Mouse (Mus musculus) megakaryocyte-erythroid progenitor cell, adult 5-6 weeks (primary cell): Measurements from ENCODE around the gene Calhm5. TPM values are rescaled to one million over a fixed set of nuclear protein-coding genes. Genes with fewer than 3 reads are reported as not detected.

ENCODE experiments used
- ATAC-seq: replicated peaks from 2 replicates; pipeline ENCODE4 v1.8.0; 2016; ENCODE audit warnings: mild to moderate bottlenecking, inconsistent platforms; ENCODE audit not compliant: severe bottlenecking, poor library complexity, low FRiP score, low TSS enrichment
- total RNA-seq, 2 experiments: library from RNA; stranded (forward) in 1 of 2; stranded (reverse) in 1 of 2; fragments of 200-1000, 215-1000 nt in 1 of 2; fragments of >200 nt in 1 of 2; fragmentation: Nextera tagmentation in 1 of 2; gene quantifications; 2 replicates each; pipeline ENCODE4 v1.2.3; 2014 to 2017

The Calhm5 gene
- total RNA-seq (2014; fragmentation: Nextera tagmentation) = not detected in 2 replicates
- total RNA-seq (2017) = not detected in 2 replicates

DNA sequence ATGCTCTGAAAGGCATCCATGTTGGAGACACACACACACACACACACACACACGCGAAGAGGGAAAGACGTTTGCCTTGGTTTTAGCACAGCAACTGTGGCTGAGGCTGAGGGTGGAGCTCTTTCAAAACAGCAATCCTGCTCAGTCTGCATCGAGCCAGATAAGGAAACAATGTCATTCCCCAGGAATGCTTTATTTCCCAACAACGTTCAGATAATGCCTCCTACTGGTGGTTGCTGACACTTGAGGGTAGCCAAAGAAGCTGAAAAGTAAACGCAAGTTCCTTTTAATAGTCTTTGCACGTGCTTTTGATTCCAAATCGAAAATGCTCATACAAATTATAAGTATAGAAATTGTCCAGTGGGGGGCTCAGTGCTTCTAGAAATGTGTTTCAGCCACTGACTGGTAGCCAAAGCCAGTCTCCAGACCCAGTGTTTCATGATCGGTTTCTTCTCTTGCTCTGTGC, at the start of gene Calhm5:
Gene Calhm5 (minus strand): TSS at position 102 of the 466 bp plus-strand sequence.
- ATAC-seq = peak; percentile 84

GRCm38 (mm10) chr10:34141693-34142092, 45.4 kb upstream of the Calhm5 start:
- ATAC-seq = no peak

GRCm38 (mm10) chr10:34139768-34140167, 43.4 kb upstream of the Calhm5 start:
- ATAC-seq = no peak

- no peak for ATAC-seq
Observed at GRCm38 (mm10) chr10:34138027-34138426, 41.7 kb upstream of the Calhm5 start.

DNA sequence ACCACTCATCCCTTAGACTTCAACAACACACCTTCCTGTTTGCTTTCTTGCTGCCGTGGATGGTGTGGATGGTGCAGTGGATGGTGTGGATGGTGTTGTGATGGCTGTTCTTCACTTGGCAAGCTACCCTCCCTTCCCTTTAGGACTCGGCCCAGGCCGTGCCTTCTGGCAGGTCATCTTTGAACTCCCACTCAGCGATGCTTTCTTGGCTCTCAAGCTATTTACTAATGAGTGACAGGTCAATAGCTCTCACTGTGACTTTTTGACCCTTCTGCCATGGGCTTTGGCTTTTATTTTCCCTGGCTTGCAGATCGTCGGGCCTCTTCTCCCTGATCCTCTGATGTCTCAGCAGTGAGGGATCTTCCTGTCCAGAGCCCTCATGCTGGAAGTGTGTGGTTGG, 40.1 kb upstream of the Calhm5 start:
- ATAC-seq = no peak

DNA sequence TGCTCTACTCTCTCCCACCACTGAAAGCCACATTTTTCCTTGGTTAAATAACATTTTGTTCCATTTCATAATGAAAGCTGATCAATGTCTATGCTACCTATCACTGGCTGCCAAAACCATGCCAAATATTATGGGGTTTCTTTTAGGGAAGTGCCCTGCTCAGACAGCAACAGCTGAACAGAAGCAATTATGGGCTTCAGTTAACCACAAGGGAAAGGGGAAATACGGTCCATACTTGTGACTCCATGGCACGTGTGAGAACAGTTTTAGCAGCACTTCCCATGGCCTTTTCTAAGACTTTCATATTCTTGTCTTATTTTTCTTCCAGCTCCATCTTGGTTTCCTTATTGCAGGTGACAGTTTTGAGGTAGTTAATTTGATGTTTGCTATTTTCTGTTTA, 35.0 kb upstream of the Calhm5 start:
- no peak for ATAC-seq

DNA sequence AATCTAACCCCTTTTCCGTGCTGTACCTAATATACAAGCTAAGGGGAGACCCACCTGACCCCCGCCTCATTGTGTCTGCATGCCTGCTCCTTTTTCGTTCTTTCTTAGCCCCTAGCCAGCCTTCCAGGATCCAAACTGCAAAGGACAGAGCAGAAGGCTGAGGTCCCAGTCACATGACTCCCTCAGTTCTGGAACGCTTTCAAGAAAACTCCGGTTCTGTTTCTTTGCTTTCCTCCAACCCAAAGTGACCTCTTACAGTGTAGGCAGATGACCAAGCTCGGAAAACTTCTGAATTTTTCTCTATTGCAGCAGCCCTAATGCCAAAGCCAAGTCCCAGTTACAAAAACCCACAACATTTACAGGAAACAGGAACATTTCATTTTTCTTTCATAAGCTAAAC, 32.1 kb upstream of the Calhm5 start:
- no peak for ATAC-seq

DNA sequence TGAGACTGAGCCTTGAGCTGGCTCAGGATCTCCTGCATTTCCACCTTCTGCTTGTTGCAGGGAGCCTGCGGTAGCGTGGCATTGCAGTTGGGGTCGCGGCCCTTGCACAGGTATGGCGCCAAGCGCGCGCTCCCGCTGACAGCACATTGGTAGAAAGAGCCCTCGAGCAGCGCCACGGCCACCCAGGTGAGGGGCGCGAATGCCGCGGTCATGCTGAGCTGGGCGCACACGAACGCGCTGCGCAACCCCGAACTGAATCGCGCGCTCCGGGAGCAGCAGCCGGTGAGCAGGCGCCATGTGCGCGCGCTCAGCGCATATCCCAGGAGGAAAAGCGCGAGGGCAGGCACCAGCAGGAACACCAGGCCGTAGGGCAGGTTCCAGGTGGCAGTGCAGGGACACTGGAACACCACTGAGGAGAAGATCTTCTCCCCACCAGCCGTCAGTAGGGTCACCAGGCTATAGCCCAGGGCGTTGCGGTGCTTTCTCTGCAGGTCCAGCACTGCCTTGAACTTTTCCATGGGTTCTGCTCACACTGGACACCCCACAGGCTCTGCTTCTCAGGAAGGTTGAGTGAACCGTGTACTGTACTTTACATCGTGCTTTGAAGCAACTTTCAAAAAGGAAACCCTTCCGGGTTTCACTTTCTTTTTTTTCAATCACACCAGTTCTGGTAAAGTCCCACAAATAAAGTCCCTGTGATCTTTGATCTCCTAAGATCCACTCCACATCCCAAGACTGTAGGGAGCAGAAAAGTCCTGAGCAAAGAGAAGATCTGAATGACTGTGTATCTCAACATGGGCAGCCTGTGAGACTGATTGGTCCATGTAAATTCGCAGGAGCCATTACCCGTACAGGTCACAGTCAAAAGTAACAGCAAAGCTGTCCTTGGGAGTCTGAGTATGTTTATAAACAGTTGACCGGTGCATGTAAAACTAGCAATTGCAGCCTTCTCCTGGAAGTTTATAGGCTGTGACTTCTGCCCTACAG, 31.4 kb upstream of the Calhm5 start, which contains the start of gene Calhm6:
Gene Calhm6 (minus strand): TSS at position 593 of the 987 bp plus-strand sequence.
- ATAC-seq = peak; percentile 85

DNA sequence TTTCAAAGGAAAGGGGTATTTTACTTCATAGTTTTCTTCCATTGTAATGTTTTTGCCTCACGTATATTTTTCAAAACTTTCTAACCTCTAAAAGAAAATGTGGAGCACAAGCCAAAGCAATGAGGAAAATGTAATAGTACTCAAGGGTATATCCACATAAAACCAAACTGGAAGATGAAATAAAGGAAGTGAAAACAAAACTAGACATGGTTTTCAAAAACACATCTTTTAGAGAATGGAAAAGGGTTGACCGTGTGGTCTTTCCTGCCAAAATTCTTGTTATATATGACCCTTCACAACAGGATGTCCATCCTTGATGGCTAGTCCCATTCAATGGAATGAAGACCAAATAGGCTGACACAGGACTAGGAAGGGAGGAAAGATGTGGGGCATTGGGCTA, 22.1 kb upstream of the Calhm5 start:
- ATAC-seq = no peak

GRCm38 (mm10) chr10:34117770-34118169, 21.5 kb upstream of the Calhm5 start:
- no peak for ATAC-seq

DNA sequence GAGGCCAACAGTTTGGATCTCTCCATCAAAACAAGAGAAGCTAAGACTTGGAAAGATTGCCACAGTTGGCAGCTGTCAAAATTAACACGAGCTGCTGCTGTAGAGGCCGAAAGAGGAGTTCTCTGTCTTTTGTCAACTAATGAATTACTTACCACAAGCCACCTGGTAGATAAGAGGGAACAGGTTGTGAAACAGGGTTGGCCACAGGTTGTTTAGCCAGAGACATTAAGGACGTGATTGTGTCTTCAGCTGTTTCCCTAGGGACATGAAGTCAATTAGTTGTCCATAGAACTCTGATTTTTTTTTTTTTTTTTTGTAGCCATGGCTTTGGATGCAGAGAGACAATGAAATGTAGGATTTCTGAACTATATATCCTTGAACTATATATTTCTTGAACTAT, 20.8 kb upstream of the Calhm5 start:
- no peak for ATAC-seq

DNA sequence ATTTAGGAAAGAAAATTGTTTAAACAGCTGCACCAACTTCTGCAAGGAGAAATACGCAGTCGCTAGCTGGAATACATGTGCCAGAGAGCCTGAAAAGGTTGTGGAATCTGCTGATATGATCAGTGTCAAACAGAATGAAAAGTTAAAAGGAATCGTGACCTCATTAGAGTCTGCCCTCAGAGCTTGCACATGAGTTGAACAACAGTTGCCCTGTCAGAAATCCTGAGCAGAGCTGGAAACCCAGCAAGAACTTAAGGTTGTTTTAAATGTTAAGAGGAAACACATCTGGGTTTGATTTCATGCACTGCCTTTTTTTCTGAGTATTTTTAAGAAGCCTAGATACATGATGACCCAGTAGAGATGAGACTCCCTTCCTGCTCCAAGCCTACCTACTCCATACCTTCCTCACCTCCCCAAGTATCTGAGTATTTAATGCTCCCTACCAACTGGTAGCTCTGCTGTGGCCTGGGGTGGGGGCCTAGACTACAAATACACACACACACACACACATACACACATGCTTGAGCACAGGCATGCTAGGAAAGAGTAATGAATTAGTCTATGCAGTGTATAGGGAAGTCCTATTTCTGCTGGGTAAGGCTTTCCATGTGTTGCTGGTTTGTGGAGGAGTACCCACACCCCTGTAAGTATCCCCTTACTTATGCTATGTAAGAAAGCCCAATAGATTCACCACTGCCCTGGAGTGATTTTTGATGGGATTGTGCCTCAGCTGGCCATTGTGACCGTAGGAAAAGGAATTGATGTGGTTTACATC, 15.8 kb upstream of the Calhm5 start:
- no peak for ATAC-seq

DNA sequence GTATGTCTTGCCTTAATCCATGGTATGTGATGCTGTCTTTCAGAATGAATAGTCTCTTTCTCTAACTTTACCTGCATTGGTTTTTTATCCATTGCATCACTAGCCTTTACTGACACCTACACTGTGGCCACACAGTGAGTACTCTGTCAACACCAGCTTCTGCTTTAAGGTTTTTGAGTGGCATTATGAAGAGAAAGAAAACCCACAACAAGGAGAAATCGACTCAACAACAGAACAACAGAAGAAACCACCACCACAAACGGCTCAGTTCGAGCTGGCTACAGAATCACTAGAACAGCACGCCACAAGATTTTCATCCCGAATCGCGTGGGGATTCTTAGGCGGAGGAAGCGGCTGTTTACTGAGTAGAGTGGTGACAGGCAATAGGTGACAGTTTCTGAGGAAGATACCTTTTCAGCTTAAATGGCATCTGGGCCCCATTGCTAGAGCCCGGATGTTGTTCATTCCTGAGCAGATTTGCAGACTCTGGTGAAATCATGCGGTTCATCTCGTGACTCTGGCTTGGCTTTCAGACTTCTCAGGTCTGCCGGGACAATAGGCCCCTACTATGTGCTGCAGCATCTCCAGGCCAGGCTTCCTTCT, 14.6 kb upstream of the Calhm5 start:
- ATAC-seq = no peak

GRCm38 (mm10) chr10:34095964-34096363, 355 bp downstream of the Calhm5 start:
- no peak; the same call in 1 of the 2 replicates for ATAC-seq

- no peak for ATAC-seq
Observed at GRCm38 (mm10) chr10:34095147-34095546, 1.2 kb downstream of the Calhm5 start.

DNA sequence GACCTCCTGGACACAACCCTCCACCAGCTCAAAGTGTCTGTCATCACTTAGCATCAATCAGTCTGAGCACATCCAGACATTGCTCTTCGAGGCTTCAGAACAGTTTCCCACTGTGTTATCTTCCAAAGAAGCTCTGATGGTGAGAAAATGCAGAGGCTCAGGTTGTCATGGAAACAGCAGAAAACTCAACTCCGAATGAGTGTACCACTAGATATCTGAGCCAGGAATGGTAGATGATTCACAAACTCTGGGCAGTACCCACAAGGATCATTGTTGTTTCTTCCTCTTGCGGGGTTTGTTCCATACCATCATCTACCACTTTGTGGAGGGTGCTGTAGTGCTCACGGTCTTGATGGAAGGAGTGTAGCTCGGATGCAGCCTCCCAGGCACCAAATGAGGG, 4.4 kb downstream of the Calhm5 start:
- no peak for ATAC-seq

- no peak for ATAC-seq
Observed at GRCm38 (mm10) chr10:34090481-34090880, 5.8 kb downstream of the Calhm5 start.

DNA sequence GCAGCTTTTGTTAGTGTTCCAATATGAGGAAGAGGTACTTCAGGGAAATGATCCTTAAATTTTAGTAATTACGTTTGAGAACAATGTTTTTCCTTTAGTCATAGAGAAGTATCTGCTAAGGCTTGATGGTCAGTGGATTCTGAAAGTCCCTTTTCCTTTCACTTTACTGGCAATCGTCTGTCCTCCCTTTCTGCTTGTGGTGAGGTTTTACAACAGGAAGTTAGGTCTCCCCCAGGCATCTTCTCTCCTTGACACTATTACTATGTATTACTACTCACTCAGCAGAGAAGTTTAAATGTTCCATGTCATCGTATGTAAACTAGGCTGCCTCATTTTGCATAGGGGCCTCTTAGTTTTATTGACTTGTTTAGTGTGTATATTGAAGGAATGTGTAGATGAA, 6.8 kb downstream of the Calhm5 start:
- ATAC-seq = no peak

DNA sequence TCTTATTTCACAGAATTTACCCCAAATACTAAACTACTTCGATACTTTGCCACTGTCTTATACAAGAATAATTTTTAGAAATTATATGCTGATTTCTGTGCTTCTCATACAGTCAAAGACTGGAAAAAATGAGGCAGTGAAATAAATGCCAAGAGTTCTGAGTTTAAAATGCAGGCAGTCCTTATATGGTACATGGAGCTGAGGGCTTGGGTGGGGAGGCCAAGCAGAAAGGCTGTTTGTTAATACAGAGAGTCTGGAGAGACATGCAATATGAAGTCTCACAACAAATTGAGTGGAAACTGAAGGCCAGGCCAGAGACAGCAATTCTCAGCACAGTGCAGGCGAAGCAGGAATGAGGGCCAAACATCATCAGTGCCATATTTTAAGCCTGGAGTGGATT, 7.8 kb downstream of the Calhm5 start:
- ATAC-seq = no peak

GRCm38 (mm10) chr10:34086514-34086913, 9.8 kb downstream of the Calhm5 start:
- ATAC-seq = no peak
